27 mouse cellular contexts compared by ENCODE assay signal in the genomic region with DNA sequence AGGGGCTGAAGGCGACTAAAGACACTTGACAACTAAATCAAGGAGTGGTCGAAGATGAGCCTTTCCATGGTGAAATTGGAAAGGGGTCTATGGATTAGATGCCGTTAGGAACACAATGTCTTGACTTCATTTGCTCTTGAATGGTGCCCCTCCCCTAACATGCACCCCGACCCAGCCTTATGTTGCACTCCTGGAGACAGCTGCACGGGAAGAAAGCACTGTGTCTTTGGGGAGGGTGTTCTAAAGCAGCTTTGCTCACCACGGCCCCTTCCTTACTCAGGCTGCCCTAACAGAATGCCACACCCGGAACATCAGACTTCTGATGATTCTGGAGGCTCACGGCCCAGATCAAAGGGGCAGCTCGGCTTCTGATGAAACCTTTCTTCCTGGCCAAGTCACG.
"Had no signal": no experiment of that assay in that cellular context is flagged by ENCODE, and none has a peak within 500 bp of the region (broad histone marks: within the 10 kb centered on the region; RNA-seq: fewer than 3 reads in every experiment).

No protein-coding gene starts in this region.

- H3K4me2 ChIP-seq: heart, embryonic 12.5 days; hindbrain, embryonic 12.5 days; hindbrain, embryonic 14.5 days; intestine, embryonic 15.5 days; limb, embryonic 12.5 days; liver, embryonic 11.5 days; liver, embryonic 13.5 days had no signal

- H3K27me3 ChIP-seq: heart, embryonic 12.5 days; hindbrain, embryonic 12.5 days; intestine, embryonic 15.5 days; limb, embryonic 12.5 days; liver, embryonic 13.5 days had no signal

- DNase-seq: gastrocnemius, adult 2 months; gastrocnemius, postnatal 10 days; gastrocnemius, postnatal 25 days; heart, adult 18-20 months; heart, postnatal 10 days; heart, postnatal 4 days; kidney, adult 18-20 months; kidney, adult 8-10 months; kidney, postnatal 10 days; kidney, postnatal 25 days; kidney, postnatal 4 days; liver; liver, embryonic 13.5 days had no signal

- H3K4me1 ChIP-seq: heart, embryonic 10.5 days; heart, embryonic 12.5 days; hindbrain, embryonic 12.5 days; intestine, embryonic 15.5 days; liver, embryonic 13.5 days had no signal

- H3K9ac ChIP-seq: heart, embryonic 12.5 days; hindbrain, embryonic 12.5 days; hindbrain, embryonic 14.5 days; intestine, embryonic 15.5 days; limb, embryonic 12.5 days; liver, embryonic 13.5 days had no signal

- H3K36me3 ChIP-seq: heart, embryonic 10.5 days; heart, embryonic 12.5 days; hindbrain, embryonic 10.5 days; hindbrain, embryonic 12.5 days; intestine, embryonic 15.5 days; limb, embryonic 10.5 days; limb, embryonic 12.5 days; liver, embryonic 13.5 days had no signal

- ATAC-seq: hindbrain, embryonic 16.5 days; inflammation-experienced regulatory T-cells, adult 6 months; intestine, embryonic 15.5 days; intestine, postnatal 0 days had no signal

- H3K4me3 ChIP-seq: gastrocnemius, adult 2 months; heart, embryonic 10.5 days; heart, embryonic 12.5 days; hindbrain, embryonic 10.5 days; hindbrain, embryonic 12.5 days; intestine, embryonic 15.5 days; layer of hippocampus, adult 2 months; left cerebral cortex, adult 2 months; limb, embryonic 10.5 days; limb, embryonic 12.5 days; liver, embryonic 13.5 days had no signal

- H3K27ac ChIP-seq: gastrocnemius, adult 2 months; heart, embryonic 10.5 days; hindbrain, embryonic 10.5 days; hindbrain, embryonic 12.5 days; hindbrain, embryonic 14.5 days; intestine, embryonic 15.5 days; layer of hippocampus, adult 2 months; left cerebral cortex, adult 2 months; limb, embryonic 10.5 days; limb, embryonic 12.5 days; liver, embryonic 13.5 days had no signal

- H3K9me3 ChIP-seq: heart, embryonic 10.5 days; hindbrain, embryonic 10.5 days; hindbrain, embryonic 12.5 days; intestine, embryonic 15.5 days; limb, embryonic 10.5 days; limb, embryonic 12.5 days; liver, embryonic 13.5 days had no signal
